Mouse (Mus musculus) lung, postnatal 0 days (tissue): ENCODE measurements around the gene Zbtb22.

Experiments used
- CTCF ChIP-seq: IDR thresholded peaks from 2 replicates; pipeline ENCODE4 v1.5.1; 2016; ENCODE audit warnings: antibody characterized with exemption, mild to moderate bottlenecking
- EP300 ChIP-seq: IDR thresholded peaks from 2 replicates; pipeline ENCODE4 v1.6.1; 2016; ENCODE audit warnings: antibody characterized with exemption, mild to moderate bottlenecking, control low read depth

- TF ChIP-seq CTCF (no peak), EP300 (no peak)
These were observed 590 bp downstream of the Zbtb22 start for GRCm38 (mm10) chr17:33916294-33916693.
